Mouse (Mus musculus) embryonic facial prominence, embryonic 11.5 days (tissue): ENCODE data around the gene Hbq1b. TPM values are rescaled to one million over a fixed set of nuclear protein-coding genes. Genes with fewer than 3 reads are reported as not detected.
A peak's percentile ranks its signal among the peaks of the same experiment; 100 is the strongest.
"Not testable (repeated sequence)": the region's sequence is repeated elsewhere in the genome, so short reads cannot be mapped to it uniquely, and the experiment has no call there.

Experiments
- ATAC-seq: fragments of 200-750 bp; cut with Nextera tagmentation; replicated peaks from 2 replicates; pipeline ENCODE4 v1.8.0; 2017; ENCODE audit warnings: low read depth; ENCODE audit not compliant: insufficient number of reproducible peaks, low FRiP score, low TSS enrichment
- DNase-seq: peaks from one replicate; pipeline ENCODE4 v3.0.0-alpha.2; 2015; ENCODE audit warnings: low spot score
- H3K27ac ChIP-seq: fragments of 300-500 bp; sonication (generic); replicated peaks from 2 replicates; pipeline ENCODE4 v1.5.1; 2014; ENCODE audit warnings: mild to moderate bottlenecking, low read depth, low read length, control low read depth
- H3K27me3 ChIP-seq: fragments of 300-500 bp; sonication (generic); 2 replicates; pipeline ENCODE4 v1.6.1; 2014; ENCODE audit warnings: mild to moderate bottlenecking, low read length, moderate library complexity, mixed read lengths; ENCODE audit not compliant: control insufficient read depth, insufficient read depth
- H3K36me3 ChIP-seq: fragments of 300-500 bp; sonication (generic); replicated peaks from 2 replicates; pipeline ENCODE4 v1.6.1; 2014; ENCODE audit warnings: low read depth, mild to moderate bottlenecking, low read length, moderate library complexity, mixed read lengths; ENCODE audit not compliant: control insufficient read depth, insufficient read depth
- H3K4me1 ChIP-seq: fragments of 300-500 bp; sonication (generic); 2 replicates; pipeline ENCODE4 v1.6.1; 2014; ENCODE audit warnings: low read length, mixed read lengths; ENCODE audit not compliant: control insufficient read depth, insufficient read depth
- H3K4me2 ChIP-seq: fragments of 300-500 bp; sonication (generic); 2 replicates; pipeline ENCODE4 v1.6.1; 2014; ENCODE audit warnings: low read depth, mild to moderate bottlenecking, control low read depth, low read length, moderate library complexity
- H3K4me3 ChIP-seq: fragments of 300-500 bp; sonication (generic); 2 replicates; pipeline ENCODE4 v1.5.1; 2014; ENCODE audit warnings: low read depth, low read length, control low read depth
- H3K9ac ChIP-seq: fragments of 300-500 bp; sonication (generic); replicated peaks from 2 replicates; pipeline ENCODE4 v1.6.1; 2014; ENCODE audit warnings: mild to moderate bottlenecking, control low read depth, low read length
- H3K9me3 ChIP-seq: fragments of 300-500 bp; sonication (generic); replicated peaks from 2 replicates; pipeline ENCODE4 v1.6.1; 2016; ENCODE audit warnings: mild to moderate bottlenecking, low read length, inconsistent platforms, mixed read lengths; ENCODE audit not compliant: control insufficient read depth
- WGBS: fragments of 180-500 bp; shearing (Covaris S2); extraction: QIAGEN DNeasy Blood & Tissue Kit; methylation state at CpG from one replicate; pipeline ENCODE4 v1.1.7; 2014; 5-methylcytosine and 5-hydroxymethylcytosine counted together
- polyA plus RNA-seq: library from polyadenylated mRNA; unstranded; fragments of >200 nt; fragmentation: Nextera tagmentation; extraction: Ambion mirVana; gene quantifications from 2 replicates; pipeline ENCODE4 v1.2.1, GENCODE M21; 2014

Hbq1b gene
- polyA plus RNA-seq, 1 experiment from 2014 or later = 6.3 TPM

- ATAC-seq (no peak), DNase-seq (no peak)
- WGBS = 51% methylated on average over 4 of the region's 4 CpGs
- Histone ChIP-seq H3K9me3 (no peaks in the 10 kb centered on the region), H3K27ac (no peak overlapping the region), H3K9ac (no peak overlapping the region), H3K4me3 (no peak overlapping the region), H3K27me3 (no peaks in the 10 kb centered on the region), H3K36me3 (no peaks in the 10 kb centered on the region), H3K4me1 (no peaks in the 10 kb centered on the region), H3K4me2 (no peak overlapping the region)
Observed at GRCm38 (mm10) chr11:32271178-32271577, 15.6 kb upstream of the Hbq1b start.

DNA sequence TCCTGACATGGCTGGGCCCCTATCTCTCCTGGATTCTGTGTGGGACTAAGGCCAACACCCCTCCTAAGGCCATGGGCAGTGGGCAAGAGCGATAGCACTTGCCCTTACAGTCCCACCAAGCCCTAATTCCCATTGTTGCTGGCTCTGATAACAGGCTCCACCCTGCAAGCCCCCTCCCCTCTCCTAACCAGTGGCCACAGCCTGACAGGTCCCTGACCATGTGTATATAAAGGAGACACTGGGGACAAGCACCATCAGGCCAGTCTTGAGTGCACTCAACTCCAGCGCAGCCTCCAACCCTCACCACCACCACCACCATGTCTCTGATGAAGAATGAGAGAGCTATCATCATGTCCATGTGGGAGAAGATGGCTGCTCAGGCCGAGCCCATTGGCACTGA is 10.4 kb upstream of the Hbq1b start, which contains the start of gene Hba-x:
TSS of gene Hba-x (plus strand) at position 54 of the 400 bp plus-strand sequence.
- no peak within 1 kb of the TSS for H3K9ac ChIP-seq
- H3K27ac ChIP-seq = no peak within 1 kb of the TSS
- WGBS = 71% methylated on average over 3 of the region's 3 CpGs
- H3K27me3 ChIP-seq = no peaks in the 10 kb centered on the region
- ATAC-seq (no peak), DNase-seq (no peak)
- no peaks in the 10 kb centered on the region for H3K36me3 ChIP-seq
- H3K9me3 ChIP-seq = no peaks in the 10 kb centered on the region
- no peaks in the 10 kb centered on the region for H3K4me1 ChIP-seq
- no peak within 1 kb of the TSS for H3K4me2 ChIP-seq
- H3K4me3 ChIP-seq = no peak within 1 kb of the TSS

DNA sequence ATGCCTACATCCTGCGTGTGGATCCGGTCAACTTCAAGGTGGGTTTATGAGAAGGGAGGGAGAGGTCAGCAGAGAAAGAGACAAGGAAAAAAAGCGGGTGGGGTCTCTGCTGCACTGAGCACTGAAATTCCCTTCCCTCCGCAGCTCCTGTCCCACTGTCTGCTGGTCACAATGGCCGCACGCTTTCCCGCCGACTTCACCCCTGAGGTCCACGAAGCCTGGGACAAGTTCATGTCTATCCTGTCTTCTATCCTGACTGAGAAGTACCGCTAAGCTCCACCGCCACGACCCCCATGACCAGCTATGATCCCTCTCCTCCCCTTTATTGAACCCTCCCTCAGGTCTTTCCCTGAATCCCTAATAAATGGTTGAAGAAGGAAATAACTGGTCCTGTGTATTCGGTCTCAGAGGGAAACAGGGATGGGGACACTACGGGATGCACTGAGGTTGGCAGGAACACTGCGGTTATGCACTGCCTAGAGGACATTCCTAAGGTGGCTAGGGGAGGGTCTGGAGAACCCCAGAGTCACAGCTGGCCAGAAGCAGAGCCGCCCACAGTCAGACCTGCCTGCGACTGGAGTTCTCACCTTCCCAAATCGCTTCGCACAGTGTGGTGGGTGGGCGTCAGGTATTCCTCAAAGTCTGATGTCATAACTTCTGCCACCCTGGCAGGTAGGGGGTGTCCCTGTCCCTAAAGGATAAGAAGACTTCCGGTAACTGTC is 8.9 kb upstream of the Hbq1b start:
- Histone ChIP-seq H3K36me3 (no peaks in the 10 kb centered on the region), H3K9ac (no peak overlapping the region), H3K4me1 (no peaks in the 10 kb centered on the region), H3K4me2 (no peak overlapping the region), H3K27me3 (no peaks in the 10 kb centered on the region), H3K9me3 (no peaks in the 10 kb centered on the region), H3K4me3 (no peak overlapping the region), H3K27ac (no peak overlapping the region)
- WGBS = 72% methylated on average over 21 of the region's 21 CpGs
- no peak for DNase-seq
- ATAC-seq = peak; percentile 66; the same call in 1 of the 2 replicates

GRCm38 (mm10) chr11:32278458-32278957 is 8.3 kb upstream of the Hbq1b start:
- Histone ChIP-seq H3K9me3 (no peaks in the 10 kb centered on the region), H3K4me2 (no peak overlapping the region), H3K27ac (no peak overlapping the region), H3K9ac (no peak overlapping the region), H3K27me3 (no peaks in the 10 kb centered on the region), H3K4me3 (no peak overlapping the region), H3K36me3 (no peaks in the 10 kb centered on the region), H3K4me1 (no peaks in the 10 kb centered on the region)
- WGBS = 84% methylated on average over 12 of the region's 12 CpGs
- no peak for DNase-seq
- peak; percentile 12; the same call in 1 of the 2 replicates for ATAC-seq

DNA sequence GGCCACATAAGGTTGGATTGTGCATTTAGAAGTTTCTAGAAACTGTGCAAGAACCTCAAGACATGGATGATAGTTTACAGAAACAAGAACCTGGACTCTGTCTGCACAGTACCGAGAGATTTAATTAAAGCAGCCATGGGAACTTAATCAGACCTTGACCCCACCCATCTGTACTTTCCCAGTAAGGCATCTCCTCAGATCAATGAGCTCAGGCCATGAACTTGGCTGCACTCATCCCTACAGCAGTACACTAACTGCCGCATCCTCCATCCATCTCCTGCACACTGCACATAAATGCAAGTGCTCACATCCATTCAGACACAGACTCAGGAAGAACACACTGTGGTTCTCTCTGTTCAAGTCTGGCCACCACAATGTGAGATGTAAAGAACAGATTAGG is 6.1 kb upstream of the Hbq1b start:
- 66% methylated on average over 2 of the region's 2 CpGs for WGBS

GRCm38 (mm10) chr11:32281416-32282144 is 5.2 kb upstream of the Hbq1b start:
- ATAC-seq (no peak), DNase-seq (no peak)
- H3K4me1 ChIP-seq = no peaks in the 10 kb centered on the region
- no peak overlapping the region for H3K27ac ChIP-seq
- no peaks in the 10 kb centered on the region for H3K27me3 ChIP-seq
- no peaks in the 10 kb centered on the region for H3K9me3 ChIP-seq
- no peaks in the 10 kb centered on the region for H3K36me3 ChIP-seq
- 71% methylated on average over 1 of the region's 1 CpGs for whole genome bisulfite sequencing
- H3K4me2 ChIP-seq = no peak overlapping the region
- no peak overlapping the region for H3K4me3 ChIP-seq
- H3K9ac ChIP-seq = no peak overlapping the region

More for the DNA sequence above, 6.1 kb upstream of the Hbq1b start:
- Histone ChIP-seq H3K9me3 (no peaks in the 10 kb centered on the region), H3K9ac (no peak overlapping the region), H3K27ac (no peak overlapping the region), H3K27me3 (no peaks in the 10 kb centered on the region), H3K4me1 (no peaks in the 10 kb centered on the region), H3K4me3 (no peak overlapping the region), H3K4me2 (no peak overlapping the region), H3K36me3 (no peaks in the 10 kb centered on the region)
- DNase-seq (no peak), ATAC-seq (no peak)

GRCm38 (mm10) chr11:32283091-32283777 is 3.5 kb upstream of the Hbq1b start, which contains the start of gene Hba-a1:
Gene Hba-a1, plus strand, starts transcription at chr11:32283511.
- not testable (repeated sequence) for H3K4me2 ChIP-seq, H3K27me3 ChIP-seq, ATAC-seq, H3K27ac ChIP-seq, H3K9ac ChIP-seq, H3K9me3 ChIP-seq, H3K4me3 ChIP-seq, H3K4me1 ChIP-seq, H3K36me3 ChIP-seq, DNase-seq
- 57% methylated on average over 1 of the region's 5 CpGs for WGBS
